Mouse (Mus musculus): ENCODE results near the gene Esrrg.

Gene Esrrg

GRCm38 (mm10) chr1:187706046-187706445 lies 97.5 kb downstream of the Esrrg start:
- no peak for DNase-seq (ENCODE audit: low read depth, low spot score)

GRCm38 (mm10) chr1:187707176-187707575 lies 98.6 kb downstream of the Esrrg start:
- DNase-seq (ENCODE audit: low read depth, low spot score), result no peak

DNA sequence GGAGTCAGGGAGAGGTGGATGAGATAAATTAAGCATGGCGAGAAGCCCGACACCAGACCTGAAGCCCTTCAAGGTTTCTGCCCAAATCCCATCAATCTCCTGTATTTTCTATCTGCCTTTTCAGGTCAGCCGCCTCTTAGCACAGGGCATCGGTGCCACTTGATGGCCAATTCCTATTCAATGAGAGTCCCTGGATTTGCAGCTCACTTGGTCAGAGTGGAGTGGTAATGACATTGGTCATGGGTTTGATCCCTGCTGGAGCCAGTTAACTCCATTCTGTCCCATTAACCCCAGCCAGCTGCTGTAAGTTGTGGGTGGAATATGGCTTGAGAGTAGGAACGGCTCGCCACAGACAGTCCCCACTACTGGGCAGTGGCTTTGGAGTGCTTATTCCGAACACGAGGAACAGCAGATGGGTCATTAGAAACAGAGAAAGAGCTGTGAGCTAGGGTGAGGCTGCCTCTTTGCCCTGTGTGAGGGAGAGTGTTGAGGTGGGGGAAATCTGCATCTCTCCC lies 101.9 kb downstream of the Esrrg start:
- no peak for DNase-seq (ENCODE audit: low read depth, low spot score)

GRCm38 (mm10) chr1:187721035-187721434 lies 112.4 kb downstream of the Esrrg start:
- no peak for DNase-seq (ENCODE audit: low read depth, low spot score)

DNA sequence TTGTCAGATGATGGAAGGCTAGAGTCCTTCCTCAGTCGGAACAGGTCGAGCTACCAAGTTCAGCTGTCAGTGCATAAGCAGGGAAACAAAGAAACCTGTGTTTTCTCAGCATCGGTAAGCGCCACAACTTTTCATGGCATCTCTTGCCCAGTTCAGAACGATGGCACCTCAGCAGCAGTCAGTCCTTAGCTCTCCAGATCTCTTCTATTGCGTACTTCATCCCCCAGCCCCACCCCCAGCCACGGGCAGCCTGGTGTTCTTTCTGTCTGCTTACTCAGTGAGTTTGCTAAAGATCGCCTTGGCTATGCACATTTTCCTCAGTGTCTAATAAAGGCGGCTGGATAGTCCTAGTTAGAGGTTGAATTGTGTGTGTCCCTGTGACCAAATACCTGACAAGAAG lies 113.4 kb downstream of the Esrrg start:
- DNase-seq (ENCODE audit: low read depth, low spot score), result no peak

DNA sequence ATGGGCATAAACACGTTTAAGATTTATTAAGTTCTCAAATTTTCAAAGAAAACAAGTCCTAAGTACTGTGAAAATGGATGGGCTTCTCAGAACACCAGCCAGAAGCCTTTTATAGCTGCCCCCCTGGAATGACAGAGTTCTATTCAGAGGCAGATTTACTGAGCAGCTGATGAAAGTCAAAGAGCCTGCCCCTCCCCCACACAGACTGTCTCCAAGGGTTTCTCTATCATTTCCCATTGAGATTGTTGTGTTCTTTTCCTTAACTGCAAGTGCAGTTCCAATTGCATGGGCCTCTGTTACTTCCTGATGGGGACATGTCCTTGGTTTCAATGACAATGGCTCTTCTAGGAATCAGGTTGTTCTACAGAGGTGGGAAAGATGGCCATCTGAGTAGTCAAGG lies 116.1 kb downstream of the Esrrg start:
- no peak for DNase-seq (ENCODE audit: low read depth, low spot score)

- no peak for DNase-seq (ENCODE audit: low read depth, low spot score)
Measured at GRCm38 (mm10) chr1:187725351-187725750, 116.8 kb downstream of the Esrrg start.

DNA sequence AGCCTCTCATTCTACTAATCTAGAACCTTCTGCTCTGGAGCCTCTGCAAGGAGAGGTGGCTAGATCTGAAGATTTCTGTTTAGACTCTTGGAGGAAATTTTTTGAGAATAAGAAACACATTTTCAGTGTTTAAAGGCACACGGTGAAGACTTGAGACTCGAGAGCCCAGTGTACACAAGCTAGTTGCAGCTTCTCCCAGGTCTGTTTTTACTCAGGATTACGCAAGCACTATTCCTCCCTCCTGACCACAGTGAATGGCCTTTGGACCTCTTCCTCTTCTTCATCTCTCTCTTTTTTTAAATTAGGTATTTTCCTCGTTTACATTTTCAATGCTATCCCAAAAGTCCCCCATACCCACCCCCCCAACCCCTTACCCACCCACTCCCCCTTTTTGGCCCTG lies 122.6 kb downstream of the Esrrg start:
- DNase-seq (ENCODE audit: low read depth, low spot score), result no peak

DNA sequence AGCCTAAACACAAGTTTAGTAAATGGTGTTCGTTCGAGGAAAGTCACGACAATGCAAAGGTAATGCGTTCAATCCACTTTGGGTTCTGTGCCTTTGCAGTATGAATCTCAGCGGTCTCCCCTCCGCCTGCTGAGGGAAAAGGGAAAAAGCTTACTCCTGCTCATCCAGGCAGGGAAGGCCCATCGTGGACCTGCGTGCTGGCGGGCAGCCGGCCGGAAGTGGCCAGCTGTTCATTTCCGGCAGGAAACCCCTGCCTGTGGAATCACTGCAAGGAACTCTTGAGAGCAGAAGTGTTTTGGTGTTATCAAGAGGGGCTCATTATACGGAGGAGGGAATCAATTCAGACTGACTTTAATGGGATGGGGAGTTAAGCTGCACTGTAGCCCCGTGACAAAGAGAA lies 127.9 kb downstream of the Esrrg start:
- no peak for DNase-seq (ENCODE audit: low read depth, low spot score)

GRCm38 (mm10) chr1:187737296-187737695 lies 128.7 kb downstream of the Esrrg start:
- no peak for DNase-seq (ENCODE audit: low read depth, low spot score)

DNA sequence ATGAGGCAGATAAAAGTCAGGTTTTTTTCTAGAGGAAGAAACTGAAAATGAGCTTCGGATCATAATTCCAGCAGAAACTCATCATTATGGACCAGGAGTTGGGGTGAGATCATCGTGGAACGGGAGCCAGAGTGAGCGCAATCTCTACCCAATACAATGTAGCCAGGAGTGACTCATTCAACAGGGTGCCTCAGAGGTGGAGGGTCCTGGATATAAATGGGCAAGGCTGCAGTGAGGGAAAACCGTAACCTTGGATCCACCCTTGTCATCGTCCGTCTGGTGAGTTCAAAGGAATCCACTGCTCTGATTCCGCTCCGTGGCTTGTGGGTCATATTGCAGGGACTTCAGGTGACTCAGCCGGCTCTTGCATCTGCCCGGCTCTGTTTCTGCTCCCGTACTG lies 131.9 kb downstream of the Esrrg start:
- DNase-seq (ENCODE audit: low read depth, low spot score), result no peak

GRCm38 (mm10) chr1:187741306-187741705 lies 132.7 kb downstream of the Esrrg start:
- DNase-seq (ENCODE audit: low read depth, low spot score), result no peak

- no peak for DNase-seq (ENCODE audit: low read depth, low spot score)
Measured at GRCm38 (mm10) chr1:187742071-187742470, 133.5 kb downstream of the Esrrg start.

- DNase-seq (ENCODE audit: low read depth, low spot score), result no peak
Measured at GRCm38 (mm10) chr1:187749294-187749693, 140.7 kb downstream of the Esrrg start.

DNA sequence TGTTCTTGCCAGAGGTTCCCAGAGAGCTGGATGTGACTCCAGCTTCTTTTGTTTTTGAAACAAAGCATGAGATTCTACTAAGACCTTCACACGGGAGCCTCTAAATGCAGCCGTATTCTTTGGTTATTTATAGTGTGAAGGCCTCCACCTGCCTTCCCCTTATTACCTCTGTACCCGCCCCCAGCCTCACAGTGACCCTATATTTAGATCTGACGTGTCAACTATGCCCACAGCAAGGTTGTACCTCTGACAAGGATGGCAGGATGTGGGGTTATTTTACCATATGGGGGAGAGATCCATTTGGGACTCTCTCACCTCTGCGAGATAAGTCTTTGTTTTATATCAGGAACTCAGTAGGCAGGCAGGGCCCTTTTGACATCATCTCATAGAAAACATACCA lies 141.3 kb downstream of the Esrrg start:
- DNase-seq (ENCODE audit: low read depth, low spot score), result no peak

DNA sequence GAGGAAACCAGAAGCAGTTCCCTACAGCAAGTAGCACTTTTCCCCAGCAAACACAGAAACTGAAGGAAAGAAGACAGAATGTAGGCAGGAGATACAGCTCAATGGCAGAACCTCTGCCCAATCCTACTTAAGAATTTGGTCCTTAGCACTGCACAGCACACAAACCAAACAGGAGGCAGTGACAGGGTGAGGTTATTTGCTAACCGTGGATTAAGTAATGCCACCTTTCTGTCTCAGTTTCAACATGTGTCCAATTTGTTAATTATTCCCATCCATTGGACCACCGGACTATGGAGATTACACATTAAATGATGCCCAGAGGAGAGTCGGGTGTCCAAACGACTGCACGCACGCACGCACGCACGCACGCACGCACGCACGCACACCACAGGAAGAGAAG lies 146.9 kb downstream of the Esrrg start:
- no peak for DNase-seq (ENCODE audit: low read depth, low spot score)

DNA sequence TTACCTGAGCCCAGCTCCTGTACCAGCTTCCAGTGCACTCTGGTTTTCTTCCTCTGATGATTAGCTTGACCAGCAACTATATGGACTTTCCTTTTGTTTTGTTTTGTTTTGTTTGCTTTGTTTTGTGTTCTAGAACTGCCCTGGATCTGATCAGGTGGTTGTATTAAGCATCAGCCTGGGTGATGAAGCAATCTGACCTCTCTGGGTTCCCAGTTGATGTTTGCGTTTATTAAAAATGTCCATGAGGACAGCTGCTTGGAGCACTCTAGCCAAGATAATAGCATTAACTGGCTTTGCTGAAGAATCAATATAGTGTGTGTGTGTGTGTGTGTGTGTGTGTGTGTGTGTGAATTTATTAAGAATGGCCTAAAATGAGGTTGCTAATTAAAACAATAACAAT lies 149.4 kb downstream of the Esrrg start:
- DNase-seq (ENCODE audit: low read depth, low spot score), result no peak

GRCm38 (mm10) chr1:187758546-187758945 lies 150.0 kb downstream of the Esrrg start:
- no peak for DNase-seq (ENCODE audit: low read depth, low spot score)

GRCm38 (mm10) chr1:187759536-187759935 lies 150.9 kb downstream of the Esrrg start:
- DNase-seq (ENCODE audit: low read depth, low spot score), result no peak

- no peak for DNase-seq (ENCODE audit: low read depth, low spot score)
Measured at GRCm38 (mm10) chr1:187762641-187763450, 154.3 kb downstream of the Esrrg start.

DNA sequence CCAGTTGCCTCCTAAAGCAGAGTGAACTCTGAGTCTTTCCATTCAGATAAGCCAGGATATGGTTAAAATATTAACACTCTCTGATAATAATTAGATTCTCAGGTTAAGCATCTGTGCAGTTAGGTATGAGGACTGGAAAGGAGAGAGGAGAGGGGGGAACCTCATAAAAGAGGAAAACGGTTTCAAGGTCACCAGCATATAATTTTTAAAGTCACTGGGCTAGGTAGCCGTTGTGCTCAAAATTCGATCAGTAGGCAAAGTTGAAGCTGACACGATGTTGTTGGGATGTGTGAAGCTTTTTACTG lies 154.8 kb downstream of the Esrrg start:
- no peak for DNase-seq (ENCODE audit: low read depth, low spot score)

DNA sequence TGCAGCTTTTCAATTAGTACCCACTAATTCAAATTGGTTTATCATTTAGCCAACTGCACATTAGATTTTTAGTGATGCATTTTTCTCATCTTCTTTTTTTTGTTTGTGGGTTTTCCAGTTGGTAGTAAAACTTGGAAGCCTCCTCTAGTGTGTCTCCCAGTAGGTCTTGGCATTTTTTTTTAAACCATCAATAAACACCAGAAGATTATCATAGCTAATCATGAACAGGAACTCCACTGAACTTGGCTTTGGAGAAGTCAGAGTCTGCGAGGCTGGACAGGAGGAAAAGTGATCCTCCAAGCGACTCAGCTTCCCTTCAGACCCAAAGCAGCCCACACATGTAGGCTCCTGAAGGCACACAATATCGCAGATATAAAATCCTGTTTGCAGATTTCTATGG lies 155.2 kb downstream of the Esrrg start:
- DNase-seq (ENCODE audit: low read depth, low spot score), result no peak

- DNase-seq (ENCODE audit: low read depth, low spot score), result no peak
Measured at GRCm38 (mm10) chr1:187765577-187765976, 157.0 kb downstream of the Esrrg start.

GRCm38 (mm10) chr1:187767355-187767754 lies 158.8 kb downstream of the Esrrg start:
- no peak for DNase-seq (ENCODE audit: low read depth, low spot score)

Data from CD4-positive, CD25-positive, alpha-beta regulatory T cell, adult 2 months (primary cell).